Mouse (Mus musculus): Measurements from ENCODE around the gene Nip7. TPM values are rescaled to one million over a fixed set of nuclear protein-coding genes. Genes with fewer than 3 reads are reported as not detected.
"Not testable (repeated sequence)": the region's sequence is repeated elsewhere in the genome, so short reads cannot be mapped to it uniquely, and the experiment has no call there.

The Nip7 gene
- total RNA-seq (2014; fragmentation: Nextera tagmentation) (47.4 and 67.6 TPM in 2 replicates), total RNA-seq (2017) (34.6 and 51.7 TPM in 2 replicates)

DNA sequence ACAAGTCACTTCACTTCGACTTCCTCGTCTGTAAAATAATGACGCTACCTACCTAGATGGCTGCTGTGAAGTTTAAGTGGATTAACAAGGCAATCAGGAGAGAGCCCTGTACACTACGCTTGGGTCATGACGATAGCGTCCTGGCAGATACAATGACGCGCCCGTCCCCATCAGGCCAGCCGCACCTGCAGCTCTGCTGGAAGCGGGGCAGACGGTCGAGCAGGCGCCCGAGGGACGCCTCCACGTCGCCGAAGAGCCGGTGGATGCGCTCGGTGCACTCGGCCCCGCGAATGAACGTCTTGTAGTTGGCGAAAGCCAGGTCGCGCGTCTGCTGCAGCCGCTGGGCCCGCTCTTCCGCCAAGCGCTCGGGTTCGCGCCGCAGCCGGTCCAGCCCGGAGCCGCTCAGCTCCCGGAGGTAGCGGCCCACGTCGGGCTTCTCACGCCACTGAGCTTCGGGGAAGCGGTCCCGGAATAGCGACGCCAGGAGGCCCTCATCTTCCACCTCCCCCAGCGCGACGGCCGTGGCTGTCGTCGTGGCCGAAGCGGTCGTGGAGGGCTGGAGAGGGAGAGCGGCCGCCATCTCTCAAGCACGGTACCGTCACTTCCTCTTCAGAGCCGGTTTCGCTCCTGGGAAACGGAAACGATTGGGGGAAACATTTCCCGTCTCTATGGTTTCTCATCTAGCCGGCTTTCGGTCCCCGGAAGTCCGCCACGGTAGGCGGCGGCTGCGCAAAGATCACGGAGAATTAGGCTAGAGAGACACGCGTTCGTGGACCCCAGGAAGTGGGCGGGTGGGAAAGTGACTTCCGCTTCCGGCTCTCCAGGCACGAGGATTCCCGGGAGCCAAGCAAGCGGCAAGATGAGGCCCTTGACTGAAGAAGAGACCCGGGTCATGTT lies at the start of gene Nip7, which contains the start of gene Cog8:
Gene Nip7 (plus strand): TSS at position 802 of the 897 bp plus-strand sequence.
Gene Cog8 (minus strand): TSS at position 614 of the 897 bp plus-strand sequence.
- peak; percentile 91 for ATAC-seq (replicated peaks; ENCODE audit: low FRiP score, low TSS enrichment, poor library complexity, severe bottlenecking)

- ATAC-seq (replicated peaks; ENCODE audit: low FRiP score, low TSS enrichment, poor library complexity, severe bottlenecking), result no peak
These were observed 48.9 kb upstream of the Nip7 start for GRCm38 (mm10) chr8:107007795-107008194.

GRCm38 (mm10) chr8:107012666-107013065 lies 44.0 kb upstream of the Nip7 start:
- no peak for ATAC-seq (replicated peaks; ENCODE audit: low FRiP score, low TSS enrichment, poor library complexity, severe bottlenecking)

- no peak for ATAC-seq (replicated peaks; ENCODE audit: low FRiP score, low TSS enrichment, poor library complexity, severe bottlenecking)
These were observed 41.8 kb upstream of the Nip7 start for GRCm38 (mm10) chr8:107014915-107015314.

- ATAC-seq (replicated peaks; ENCODE audit: low FRiP score, low TSS enrichment, poor library complexity, severe bottlenecking), result no peak
These were observed 33.2 kb upstream of the Nip7 start for GRCm38 (mm10) chr8:107023479-107023878.

- no peak for ATAC-seq (replicated peaks; ENCODE audit: low FRiP score, low TSS enrichment, poor library complexity, severe bottlenecking)
These were observed 27.4 kb upstream of the Nip7 start for GRCm38 (mm10) chr8:107029310-107029709.

GRCm38 (mm10) chr8:107030058-107030457 lies 26.6 kb upstream of the Nip7 start:
- no peak for ATAC-seq (replicated peaks; ENCODE audit: low FRiP score, low TSS enrichment, poor library complexity, severe bottlenecking)

GRCm38 (mm10) chr8:107030650-107031576 lies 25.8 kb upstream of the Nip7 start, which contains the start of gene Vps4a:
Gene Vps4a (plus strand): TSS chr8:107031222.
- ATAC-seq (replicated peaks; ENCODE audit: low FRiP score, low TSS enrichment, poor library complexity, severe bottlenecking), result peak; percentile 84

- ATAC-seq (replicated peaks; ENCODE audit: low FRiP score, low TSS enrichment, poor library complexity, severe bottlenecking), result 0 out of 2 replicates have a peak, but pooled peaks have one; percentile 2
These were observed 25.0 kb upstream of the Nip7 start for GRCm38 (mm10) chr8:107031577-107032090.

- not testable (repeated sequence) for ATAC-seq (replicated peaks; ENCODE audit: low FRiP score, low TSS enrichment, poor library complexity, severe bottlenecking)
These were observed 23.1 kb upstream of the Nip7 start for GRCm38 (mm10) chr8:107033609-107034008.

GRCm38 (mm10) chr8:107035641-107036040 lies 21.0 kb upstream of the Nip7 start:
- no peak for ATAC-seq (replicated peaks; ENCODE audit: low FRiP score, low TSS enrichment, poor library complexity, severe bottlenecking)

- no peak for ATAC-seq (replicated peaks; ENCODE audit: low FRiP score, low TSS enrichment, poor library complexity, severe bottlenecking)
These were observed 20.1 kb upstream of the Nip7 start for GRCm38 (mm10) chr8:107036626-107037025.

GRCm38 (mm10) chr8:107040632-107041031 lies 16.0 kb upstream of the Nip7 start:
- ATAC-seq (replicated peaks; ENCODE audit: low FRiP score, low TSS enrichment, poor library complexity, severe bottlenecking), result no peak

DNA sequence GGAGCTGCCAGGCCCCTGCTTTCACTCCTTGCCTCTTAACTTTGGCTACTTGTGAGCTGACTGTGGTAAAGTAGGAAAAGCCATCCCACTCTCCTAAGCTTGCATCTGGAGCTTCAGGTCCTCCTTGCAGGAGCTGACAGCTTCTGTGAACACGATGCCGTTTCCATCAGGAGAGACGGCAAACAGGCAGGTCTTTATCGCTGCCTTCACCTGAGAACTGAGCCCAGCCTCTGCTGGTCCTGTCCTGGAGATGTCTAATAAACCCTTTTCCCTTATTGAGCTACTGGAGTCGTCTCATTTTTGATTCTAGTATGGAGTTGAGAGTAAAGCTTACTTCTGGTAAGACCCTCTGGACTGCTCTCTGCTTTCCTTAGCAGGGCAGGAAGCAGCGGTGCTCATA lies 11.2 kb upstream of the Nip7 start:
- no peak for ATAC-seq (replicated peaks; ENCODE audit: low FRiP score, low TSS enrichment, poor library complexity, severe bottlenecking)

GRCm38 (mm10) chr8:107046976-107047375 lies 9.7 kb upstream of the Nip7 start:
- no peak for ATAC-seq (replicated peaks; ENCODE audit: low FRiP score, low TSS enrichment, poor library complexity, severe bottlenecking)

- peak; percentile 76 for ATAC-seq (replicated peaks; ENCODE audit: low FRiP score, low TSS enrichment, poor library complexity, severe bottlenecking)
These were observed 8.4 kb upstream of the Nip7 start, which contains the start of gene Pdf for GRCm38 (mm10) chr8:107048061-107048941. Gene Pdf (minus strand): TSS chr8:107048614.

DNA sequence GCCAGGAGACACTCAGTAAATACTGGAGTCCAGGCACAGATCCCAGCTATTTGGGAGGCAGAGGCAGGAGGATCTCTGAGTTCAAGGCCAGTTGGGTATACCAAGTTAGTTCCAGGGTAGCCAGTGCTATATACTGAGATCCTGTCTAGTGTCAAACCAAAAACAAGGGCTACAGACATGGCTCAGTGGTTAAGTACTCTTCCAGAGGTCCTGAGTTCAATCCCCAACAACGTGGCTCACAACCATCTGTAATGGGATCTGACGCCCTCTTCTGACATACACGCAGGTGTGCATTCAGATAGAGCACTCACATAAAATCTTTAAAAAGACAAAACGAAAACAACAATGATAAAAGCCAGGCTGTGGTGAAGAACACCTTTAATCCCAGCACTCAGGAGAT lies 7.2 kb upstream of the Nip7 start:
- no peak for ATAC-seq (replicated peaks; ENCODE audit: low FRiP score, low TSS enrichment, poor library complexity, severe bottlenecking)

GRCm38 (mm10) chr8:107052046-107052445 lies 4.6 kb upstream of the Nip7 start:
- ATAC-seq (replicated peaks; ENCODE audit: low FRiP score, low TSS enrichment, poor library complexity, severe bottlenecking), result no peak

GRCm38 (mm10) chr8:107056973-107057369 lies 294 bp downstream of the Nip7 start:
- peak; percentile 68 for ATAC-seq (replicated peaks; ENCODE audit: low FRiP score, low TSS enrichment, poor library complexity, severe bottlenecking)

Data from megakaryocyte-erythroid progenitor cell, adult 5-6 weeks (primary cell).